In the genomic region with DNA sequence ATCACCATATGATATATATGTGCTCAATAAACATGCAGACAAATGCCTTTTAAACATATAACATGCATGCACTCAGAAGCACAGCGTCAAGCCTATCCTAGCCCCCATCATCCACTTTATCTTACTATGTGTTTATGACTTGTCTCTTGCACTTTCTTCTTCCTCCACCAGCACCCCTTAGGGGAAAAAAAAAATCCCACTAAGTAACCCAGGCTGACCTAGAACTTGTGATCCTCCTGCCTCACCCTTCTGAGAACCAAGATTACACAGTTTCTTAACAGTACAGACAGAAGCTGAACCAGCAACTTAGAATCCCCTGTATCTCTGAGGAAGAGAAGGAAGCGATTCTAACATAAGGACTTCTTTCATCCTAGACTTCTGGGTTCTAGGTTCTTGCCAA, we compare ENCODE assay signal across 27 mouse cellular contexts. TPM values are rescaled to one million over a fixed set of nuclear protein-coding genes. Genes with fewer than 3 reads are reported as not detected.
A peak's percentile ranks its signal among the peaks of the same experiment; 100 is the strongest.
DNase-seq lines count a peak whose midpoint lies in the region; ATAC-seq and TF ChIP-seq lines count a peak whose summit lies in the region.
"Had no signal": no experiment of that assay in that cellular context is flagged by ENCODE, and none has a peak within 500 bp of the region (broad histone marks: within the 10 kb centered on the region; RNA-seq: fewer than 3 reads in every experiment).

No protein-coding gene starts in this region.

- H3K9ac ChIP-seq in heart, adult 2 months (ENCODE audit: low read depth, low read length) = no peak overlapping the region
- H3K9ac ChIP-seq in stomach, embryonic 16.5 days (ENCODE audit: low read length) = no peak overlapping the region
- no peak overlapping the region for H3K9ac ChIP-seq in stomach, postnatal 0 days (ENCODE audit: low read length)
- H3K9ac ChIP-seq in liver, embryonic 12.5 days = peak overlapping the region; percentile 91
- H3K9ac ChIP-seq: forebrain, embryonic 15.5 days; limb, embryonic 15.5 days; midbrain, embryonic 12.5 days had no signal

- 85% methylated on average over 2 of the region's 2 CpGs for WGBS in heart, adult 2 months
- 83% methylated on average over 2 of the region's 2 CpGs for WGBS in stomach, embryonic 16.5 days
- 88% methylated on average over 2 of the region's 2 CpGs for WGBS in stomach, postnatal 0 days
- 54% methylated on average over 2 of the region's 2 CpGs for WGBS in liver, embryonic 12.5 days (ENCODE audit: insufficient replicate concordance)

- peak overlapping the region; percentile 95 for H3K27ac ChIP-seq in heart, adult 2 months
- no peak overlapping the region for H3K27ac ChIP-seq in stomach, embryonic 16.5 days (ENCODE audit: low read length)
- no peak overlapping the region for H3K27ac ChIP-seq in stomach, postnatal 0 days (replicated peaks)
- peak overlapping the region; percentile 89 for H3K27ac ChIP-seq in liver, embryonic 12.5 days
- H3K27ac ChIP-seq: forebrain, embryonic 15.5 days; left cerebral cortex, adult 2 months; midbrain, embryonic 12.5 days had no signal

- intact Hi-C loops in heart, adult 2 months (cut with DNase I) = loop anchor here (5.0 kb wide), 1 partner anchor 149 kb away; the partner anchor contains the start of genes Fam118b and Rpusd4

- no peak for TF ChIP-seq POLR2A in heart, adult 2 months (IDR thresholded peaks at IDR 0.05; ENCODE audit: insufficient read depth, low read depth, low read length)
- TF ChIP-seq POLR2A in myocyte (IDR thresholded peaks at IDR 0.05; ENCODE audit: insufficient read length, low read depth) = no peak

- DNase-seq in heart, adult 2 months = no peak
- no peak for DNase-seq in heart, adult 18-20 months
- DNase-seq in stomach, postnatal 0 days (ENCODE audit: low spot score) = no peak
- DNase-seq in layer of hippocampus, adult 8-10 months (ENCODE audit: low spot score in 2 of 2) = no peak
- DNase-seq in cerebellum, postnatal 4 days (ENCODE audit: low spot score in 2 of 2) = no peak
- DNase-seq: adrenal gland, adult 2 months; B cell, adult 2 months; cerebellum, adult 2 months; cerebellum, postnatal 25 days; embryo, embryonic 11 days; gastrocnemius, postnatal 36 days; kidney, adult 11 months; left cerebral cortex, postnatal 4 days; right cerebral cortex, postnatal 14 days; thymus, postnatal 36 days had no signal

- TF ChIP-seq CTCF in heart, adult 2 months (IDR thresholded peaks at IDR 0.05) = no peak
- TF ChIP-seq CTCF in stomach, postnatal 0 days (IDR thresholded peaks at IDR 0.05; ENCODE audit: low read depth) = no peak

- no peak overlapping the region for H3ac ChIP-seq in myocyte (ENCODE audit: control insufficient read depth, insufficient read length)

- H3K9me3 ChIP-seq in stomach, embryonic 16.5 days (replicated peaks; ENCODE audit: control insufficient read depth, low read length) = no peaks in the 10 kb centered on the region
- no peaks in the 10 kb centered on the region for H3K9me3 ChIP-seq in stomach, postnatal 0 days (ENCODE audit: control insufficient read depth, low read length)
- H3K9me3 ChIP-seq in liver, embryonic 12.5 days (replicated peaks) = no peaks in the 10 kb centered on the region
- H3K9me3 ChIP-seq: embryonic facial prominence, embryonic 13.5 days; forebrain, embryonic 15.5 days; G1E; limb, embryonic 15.5 days; midbrain, embryonic 12.5 days had no signal

- ATAC-seq in stomach, embryonic 16.5 days (ENCODE audit: insufficient read depth, low FRiP score) = no peak
- no peak for ATAC-seq in stomach, postnatal 0 days (ENCODE audit: low FRiP score, low TSS enrichment)
- no peak for ATAC-seq in liver, embryonic 12.5 days
- ATAC-seq: forebrain, embryonic 15.5 days; hindbrain, embryonic 16.5 days; lung, postnatal 0 days had no signal

- TF ChIP-seq EP300 in heart, adult 2 months (IDR thresholded peaks at IDR 0.05; ENCODE audit: insufficient read depth, low read depth, low read length) = no peak
- TF ChIP-seq EP300 in stomach, postnatal 0 days (optimal IDR thresholded peaks at IDR 0.05) = no peak

- H3K27me3 ChIP-seq in heart, adult 2 months (ENCODE audit: control insufficient read depth, insufficient read depth, low read length) = no peaks in the 10 kb centered on the region
- no peaks in the 10 kb centered on the region for H3K27me3 ChIP-seq in stomach, embryonic 16.5 days (ENCODE audit: control insufficient read depth, insufficient read depth, low read length)
- H3K27me3 ChIP-seq in stomach, postnatal 0 days (ENCODE audit: control insufficient read depth, insufficient read depth, low read length) = no peaks in the 10 kb centered on the region
- no peaks in the 10 kb centered on the region for H3K27me3 ChIP-seq in liver, embryonic 12.5 days (replicated peaks)
- H3K27me3 ChIP-seq in myocyte (ENCODE audit: control insufficient read depth, insufficient read depth, insufficient read length) = no peaks in the 10 kb centered on the region
- H3K27me3 ChIP-seq: CH12.LX; embryonic facial prominence, embryonic 13.5 days; forebrain, embryonic 15.5 days; limb, embryonic 15.5 days; midbrain, embryonic 12.5 days had no signal

- no peak overlapping the region for H3K4me3 ChIP-seq in heart, adult 2 months
- H3K4me3 ChIP-seq in stomach, embryonic 16.5 days (replicated peaks; ENCODE audit: low read length) = no peak overlapping the region
- no peak overlapping the region for H3K4me3 ChIP-seq in stomach, postnatal 0 days (ENCODE audit: low read depth, low read length)
- H3K4me3 ChIP-seq in liver, embryonic 12.5 days = peak overlapping the region; percentile 77
- peak overlapping the region; percentile 52 for H3K4me3 ChIP-seq in myocyte
- H3K4me3 ChIP-seq: forebrain, embryonic 15.5 days; left cerebral cortex, adult 2 months; limb, embryonic 15.5 days; midbrain, embryonic 12.5 days had no signal

- no peaks in the 10 kb centered on the region; the same call in 1 of the 2 replicates for H3K79me2 ChIP-seq in heart, adult 2 months (replicated peaks; ENCODE audit: control insufficient read depth, insufficient read depth, low read length)
- H3K79me2 ChIP-seq in myocyte (ENCODE audit: control insufficient read depth, insufficient read depth) = peaks cover 32% of the 10 kb centered on the region

- peaks cover 2% of the 10 kb centered on the region for H3K36me3 ChIP-seq in heart, adult 2 months (ENCODE audit: control insufficient read depth, insufficient read depth, low read length)
- H3K36me3 ChIP-seq in stomach, embryonic 16.5 days (ENCODE audit: control insufficient read depth, insufficient read depth, low read length) = no peaks in the 10 kb centered on the region
- no peaks in the 10 kb centered on the region for H3K36me3 ChIP-seq in stomach, postnatal 0 days (ENCODE audit: control insufficient read depth, insufficient read depth, low read length)
- peaks cover 41% of the 10 kb centered on the region for H3K36me3 ChIP-seq in liver, embryonic 12.5 days
- H3K36me3 ChIP-seq in myocyte (ENCODE audit: control insufficient read depth, insufficient read depth) = peaks cover 8% of the 10 kb centered on the region
- H3K36me3 ChIP-seq: forebrain, embryonic 15.5 days had no signal

- 0 out of 2 replicates have a peak overlapping the region, but pooled peaks have one; percentile 67 for H3K4me2 ChIP-seq in stomach, embryonic 16.5 days (ENCODE audit: low read depth, low read length)
- H3K4me2 ChIP-seq in stomach, postnatal 0 days (replicated peaks; ENCODE audit: low read depth) = no peak overlapping the region
- H3K4me2 ChIP-seq in liver, embryonic 12.5 days = peak overlapping the region; percentile 89
- H3K4me2 ChIP-seq in myocyte (ENCODE audit: low read depth) = peak overlapping the region; percentile 85
- H3K4me2 ChIP-seq: midbrain, embryonic 12.5 days had no signal

- H3K4me1 ChIP-seq in heart, adult 2 months (ENCODE audit: control insufficient read depth, insufficient read depth, low read length) = peaks cover 20% of the 10 kb centered on the region
- peaks cover 27% of the 10 kb centered on the region for H3K4me1 ChIP-seq in stomach, embryonic 16.5 days (ENCODE audit: control insufficient read depth, insufficient read depth, low read length)
- H3K4me1 ChIP-seq in stomach, postnatal 0 days (replicated peaks; ENCODE audit: control insufficient read depth, insufficient read depth) = peaks cover 5% of the 10 kb centered on the region; the same call in 1 of the 2 replicates
- peaks cover 91% of the 10 kb centered on the region for H3K4me1 ChIP-seq in liver, embryonic 12.5 days

TF ChIP-seq in myocyte, 11 proteins besides CTCF, POLR2A, EP300 and RAD21:
- TF ChIP-seq TCF3 (IDR thresholded peaks at IDR 0.05; ENCODE audit: insufficient read length, low read depth) (no peak), MYOG (IDR thresholded peaks at IDR 0.05; ENCODE audit: control insufficient read depth in 1 of 3, insufficient read depth in 1 of 3, insufficient read length in 2 of 3, low read depth in 2 of 3) (no peak), E2F4 (IDR thresholded peaks at IDR 0.05; ENCODE audit: insufficient read depth) (no peak), TCF12 (IDR thresholded peaks at IDR 0.05; ENCODE audit: insufficient read depth, poor library complexity, severe bottlenecking) (no peak), CEBPB (IDR thresholded peaks at IDR 0.05; ENCODE audit: insufficient read depth, poor library complexity, severe bottlenecking) (no peak)
TF ChIP-seq in myocyte: peak in this region for 0.

RNA-seq across cellular contexts. Expression of gene St3gal4, which starts 0.5 kb away (rescaled TPM):
- total RNA-seq in heart, adult 2 months (2021) = 10 to 100 TPM; 26.1 to 29.5 TPM
- 8.6 and 11.9 TPM in 2 replicates for polyA plus RNA-seq in heart, adult 2 months (2012; rRNA removed)
- total RNA-seq in heart, adult 18-20 months (2021) = 10 to 100 TPM; 24.1 to 26.0 TPM
- 50.5 and 53.1 TPM in 2 replicates for polyA plus RNA-seq in stomach, embryonic 16.5 days (2015; fragmentation: Nextera tagmentation; extraction: Ambion mirVana)
- 14.6 and 14.7 TPM in 2 replicates for polyA plus RNA-seq in stomach, postnatal 0 days (2015; fragmentation: Nextera tagmentation; extraction: Ambion mirVana)
- polyA plus RNA-seq in liver, embryonic 12.5 days (2016; fragmentation: Nextera tagmentation; extraction: Ambion mirVana) = 27.9 and 30.1 TPM in 2 replicates
- polyA plus RNA-seq in myocyte (2012; fragmentation: generic; extraction: Trizol) = 24.0 TPM
- total RNA-seq in layer of hippocampus, adult 8-10 months (2022) = 10 to 100 TPM; 23.3 to 29.6 (median 26.6) TPM

RNA-seq across cellular contexts. Expression of gene Dcps, which starts 57.3 kb away (rescaled TPM):
- 10 to 100 TPM; 14.4 to 15.1 TPM for total RNA-seq in heart, adult 2 months (2021)
- polyA plus RNA-seq in heart, adult 2 months (2012; rRNA removed) = 21.3 and 25.5 TPM in 2 replicates
- total RNA-seq in heart, adult 18-20 months (2021) = 10 to 100 TPM; 12.8 to 16.8 TPM
- 68.2 and 68.9 TPM in 2 replicates for polyA plus RNA-seq in stomach, embryonic 16.5 days (2015; fragmentation: Nextera tagmentation; extraction: Ambion mirVana)
- 33.7 and 35.3 TPM in 2 replicates for polyA plus RNA-seq in stomach, postnatal 0 days (2015; fragmentation: Nextera tagmentation; extraction: Ambion mirVana)
- polyA plus RNA-seq in liver, embryonic 12.5 days (2016; fragmentation: Nextera tagmentation; extraction: Ambion mirVana) = 65.9 and 66.0 TPM in 2 replicates
- polyA plus RNA-seq in myocyte (2012; fragmentation: generic; extraction: Trizol) = 72.8 TPM
- total RNA-seq in layer of hippocampus, adult 8-10 months (2022) = 10 to 100 TPM; 17.7 to 20.0 (median 18.2) TPM

Comparison
In these comparisons a context has a peak if more than half of its experiments do, and no peak if none do; other contexts are left out.
1. H3K27ac ChIP-seq: peak in heart, adult 2 months (single experiment) and liver, embryonic 12.5 days (single experiment); none in stomach, embryonic 16.5 days (single experiment) and stomach, postnatal 0 days (single experiment).
2. H3K4me3 ChIP-seq: peak in liver, embryonic 12.5 days (single experiment) and myocyte (single experiment); none in heart, adult 2 months (single experiment), stomach, embryonic 16.5 days (single experiment) and stomach, postnatal 0 days (single experiment).